Mouse (Mus musculus): ENCODE data around the gene Nfe2l2.

The Nfe2l2 gene

DNA sequence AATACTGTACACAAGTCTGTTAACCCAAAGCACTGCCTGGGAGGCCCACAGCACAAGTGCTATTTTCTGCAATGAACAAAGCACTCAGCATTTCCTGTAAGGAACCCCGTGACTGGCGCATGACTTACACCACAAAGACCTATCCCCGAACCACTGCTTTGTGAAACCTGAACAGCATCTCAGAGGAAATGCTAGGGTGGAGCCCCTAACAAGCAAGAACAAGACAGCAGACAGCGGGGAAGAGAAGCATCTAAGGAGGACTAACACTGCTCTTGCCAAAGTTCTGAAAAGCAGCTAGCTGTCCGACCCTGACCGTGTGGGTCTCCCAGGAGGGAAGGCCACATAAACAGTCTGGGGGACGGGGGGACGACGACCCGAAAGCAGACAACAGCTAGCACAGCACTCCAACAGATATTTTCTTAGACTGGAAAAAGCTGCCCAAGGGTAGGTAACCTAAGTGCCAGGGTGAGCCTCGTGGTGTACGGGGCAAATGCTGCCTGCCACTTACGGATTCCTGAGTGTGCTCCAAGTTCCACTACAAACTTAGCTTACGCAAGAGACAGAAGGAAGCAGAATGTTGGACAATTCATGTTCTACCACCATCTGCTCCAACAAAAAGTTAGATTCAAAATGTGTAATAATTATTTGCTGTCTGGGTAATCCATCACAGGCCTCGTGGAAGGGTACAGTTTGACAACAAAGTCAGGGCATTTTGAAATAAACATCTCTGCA lies 21.3 kb downstream of the Nfe2l2 start:
- DNase-seq, result peak; percentile 74

DNA sequence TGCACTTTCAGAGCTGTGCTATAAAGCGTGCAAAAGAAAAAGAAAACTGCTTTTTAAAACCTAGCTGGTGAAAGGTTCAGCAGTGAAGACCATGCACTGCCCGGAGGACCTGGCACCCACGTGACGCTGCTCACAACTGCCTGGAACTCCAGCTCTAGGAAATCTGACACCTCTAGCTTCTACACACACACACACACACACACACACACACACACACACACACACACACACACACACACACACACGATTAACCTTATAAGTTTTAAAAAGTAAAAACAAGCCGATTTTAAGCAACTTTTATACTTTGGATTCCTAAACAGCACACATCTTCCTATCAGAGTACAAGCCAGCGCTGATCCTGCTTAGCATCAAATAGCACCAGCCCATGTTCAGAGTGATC lies 23.0 kb downstream of the Nfe2l2 start:
- DNase-seq, result peak; percentile 69

DNA sequence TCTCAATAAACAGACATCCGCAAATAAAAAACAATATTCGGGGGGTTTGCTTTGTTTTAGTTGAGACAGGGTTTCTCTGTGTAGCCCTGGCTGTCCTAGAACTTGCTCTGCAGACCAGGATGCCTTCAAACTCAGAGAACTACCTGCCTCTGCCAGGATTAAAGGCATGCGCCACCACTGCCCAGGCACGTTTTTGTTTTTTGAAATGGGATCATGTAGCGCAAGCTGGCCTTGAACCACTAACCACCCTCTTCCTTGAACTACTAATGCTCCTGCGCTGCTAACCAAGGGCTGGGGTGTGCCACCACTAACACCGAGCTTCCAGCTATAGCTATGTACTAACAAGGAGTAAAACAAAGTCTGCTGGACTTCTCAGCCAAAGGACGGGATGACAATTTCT lies 24.5 kb downstream of the Nfe2l2 start:
- DNase-seq, result no peak

DNA sequence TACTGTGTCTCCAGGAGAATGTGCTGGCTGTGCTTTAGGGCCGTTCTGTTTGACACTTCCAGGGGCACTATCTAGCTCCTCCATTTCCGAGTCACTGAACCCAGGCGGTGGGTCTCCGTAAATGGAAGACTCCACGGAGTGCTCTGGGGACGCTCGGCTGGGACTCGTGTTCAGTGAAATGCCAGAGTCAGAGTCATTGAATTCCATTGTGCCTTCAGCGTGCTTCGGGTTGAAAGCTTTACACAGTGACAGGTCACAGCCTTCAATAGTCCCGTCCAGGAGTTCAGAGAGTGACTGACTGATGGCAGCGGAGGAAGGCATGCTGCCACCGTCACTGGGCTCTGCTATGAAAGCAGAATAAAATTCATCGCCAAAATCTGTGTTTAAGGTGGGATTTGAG lies 27.9 kb downstream of the Nfe2l2 start:
- DNase-seq, result no peak

DNA sequence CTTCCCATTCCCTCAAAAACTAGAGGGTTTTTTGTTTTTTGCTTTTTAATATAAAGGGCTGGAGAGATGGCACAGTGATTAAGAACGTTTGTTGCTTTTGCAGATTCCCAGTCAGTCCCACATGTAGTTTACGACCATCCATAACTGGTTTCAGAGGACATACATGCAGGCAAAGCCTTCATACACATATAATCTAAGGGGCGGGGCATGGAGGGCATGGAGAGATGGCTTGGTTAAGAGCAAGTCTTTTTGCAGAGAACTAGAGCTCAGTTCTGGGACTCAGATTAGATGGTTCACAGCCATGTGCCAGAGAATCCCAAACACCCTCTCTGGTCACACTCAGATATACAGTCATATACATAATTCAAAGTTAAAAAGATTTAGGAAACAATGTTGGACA lies 31.9 kb downstream of the Nfe2l2 start:
- no peak for DNase-seq

DNA sequence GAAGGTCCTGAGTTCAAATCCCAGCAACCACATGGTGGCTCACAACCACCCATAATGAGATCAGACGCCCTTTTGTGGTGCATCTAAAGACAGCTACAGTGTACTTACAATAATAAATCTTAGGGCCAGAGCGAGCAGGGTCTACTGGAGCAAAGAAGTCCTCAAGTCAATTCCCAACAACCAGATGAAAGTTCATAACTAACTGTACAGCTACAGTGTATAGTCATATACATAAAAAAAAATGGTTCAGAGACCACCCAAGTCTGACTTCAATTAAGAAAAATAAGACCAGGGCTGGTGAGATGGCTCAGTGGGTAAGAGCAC lies 33.1 kb downstream of the Nfe2l2 start:
- DNase-seq, result no peak

DNA sequence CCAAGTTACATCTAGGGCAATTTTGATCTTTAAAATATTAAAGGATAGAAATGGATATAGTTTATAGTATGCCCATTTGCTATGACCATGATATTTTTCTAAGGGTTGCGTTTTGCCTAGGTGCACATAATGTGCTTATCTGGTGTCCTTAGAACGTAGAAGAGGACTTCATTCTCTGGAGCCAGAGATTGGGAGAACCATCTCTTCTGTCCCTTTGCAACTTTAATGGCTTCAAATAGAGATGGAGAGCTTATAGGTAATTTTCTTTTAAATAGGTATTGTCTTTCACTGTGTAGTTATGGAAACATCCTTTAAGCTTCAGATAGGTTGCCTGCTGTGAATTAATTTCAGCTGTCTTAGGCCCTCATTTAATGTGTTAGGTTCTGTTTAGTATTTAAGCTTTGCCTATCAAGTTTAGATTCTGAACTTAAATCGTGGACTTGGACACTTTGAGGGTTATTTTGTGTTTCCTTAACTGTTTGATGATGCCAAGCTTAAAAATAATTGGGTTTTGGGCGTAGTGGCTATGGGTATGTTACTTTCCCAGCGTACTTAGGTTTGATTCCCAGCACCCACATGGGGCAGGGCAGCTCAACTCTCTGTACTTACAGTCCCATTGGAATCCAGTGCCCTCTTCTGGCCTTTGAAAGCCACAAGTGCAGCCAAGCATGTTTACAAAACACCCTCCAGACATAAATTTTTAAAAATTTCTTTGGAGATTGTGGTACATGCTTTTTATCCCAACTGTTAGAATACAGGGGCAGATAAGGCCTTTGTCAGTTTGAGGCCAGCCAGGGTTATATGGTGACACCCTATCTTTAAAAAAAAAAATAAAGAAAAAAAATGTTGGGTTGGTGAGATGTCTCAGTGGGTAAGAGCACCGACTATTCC lies 33.8 kb downstream of the Nfe2l2 start:
- DNase-seq, result no peak

DNA sequence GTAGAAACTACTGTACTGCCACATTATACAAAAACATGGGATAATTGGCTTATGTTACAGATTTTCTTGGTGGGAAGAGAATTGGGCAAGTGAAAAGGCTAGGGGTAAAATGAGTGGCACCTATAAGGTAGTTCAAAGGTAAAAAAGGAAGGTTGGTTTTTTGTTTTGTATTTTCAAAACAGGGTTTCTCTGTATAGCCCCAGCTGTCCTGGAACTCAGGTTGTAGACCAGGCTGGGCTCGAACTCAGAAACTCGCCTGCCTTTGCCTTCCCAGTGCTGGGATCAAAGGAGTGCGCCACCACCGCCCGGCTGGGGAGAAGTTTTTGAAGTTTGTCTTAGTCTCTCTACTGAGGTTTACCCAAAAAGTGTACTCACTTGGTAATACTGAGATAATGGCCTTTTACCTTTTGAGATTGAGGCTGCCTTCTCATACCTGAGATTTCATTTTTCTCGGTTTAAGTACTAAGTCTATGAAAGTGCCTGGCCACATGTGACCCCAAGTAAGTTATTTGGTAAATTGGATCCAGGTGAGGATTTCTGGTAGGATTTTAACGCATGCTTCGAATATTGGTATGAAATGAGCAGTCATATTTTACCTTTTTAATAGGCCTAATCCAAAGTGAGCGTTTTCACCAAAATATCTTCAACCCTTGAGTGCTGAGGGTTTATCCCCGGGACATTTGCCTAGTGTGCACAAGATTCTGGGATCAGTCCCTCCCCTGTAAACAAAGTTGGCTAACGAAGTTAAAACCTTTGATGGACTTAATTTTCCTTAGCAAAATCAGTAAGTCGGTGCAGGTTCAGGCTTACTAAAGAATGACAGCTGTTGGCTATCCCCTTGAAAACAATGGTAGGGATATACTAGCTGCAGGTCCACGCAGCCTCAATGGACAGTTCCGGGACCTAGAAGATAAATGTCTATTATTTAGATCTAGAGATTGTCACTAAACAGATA lies 34.7 kb downstream of the Nfe2l2 start:
- DNase-seq, result no peak

DNA sequence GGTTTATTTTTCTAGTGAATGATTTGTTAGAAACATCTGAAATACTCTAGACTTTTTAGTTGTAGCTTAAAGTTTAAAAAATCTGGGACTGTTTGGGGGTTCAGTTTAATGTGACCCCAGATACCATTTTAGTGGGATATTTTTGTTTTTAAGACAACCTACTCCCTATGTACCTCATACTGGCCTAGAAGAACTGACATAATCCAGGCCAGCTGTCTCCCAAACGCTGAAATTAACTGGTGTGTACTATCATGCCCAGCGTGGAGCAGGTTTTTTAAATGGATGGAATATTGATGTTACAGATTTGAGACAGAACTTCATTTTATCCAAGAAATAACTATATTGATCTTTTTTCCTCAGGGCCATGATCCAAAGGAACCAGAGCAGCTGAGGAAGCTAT lies 43.3 kb downstream of the Nfe2l2 start:
- no peak for DNase-seq

DNA sequence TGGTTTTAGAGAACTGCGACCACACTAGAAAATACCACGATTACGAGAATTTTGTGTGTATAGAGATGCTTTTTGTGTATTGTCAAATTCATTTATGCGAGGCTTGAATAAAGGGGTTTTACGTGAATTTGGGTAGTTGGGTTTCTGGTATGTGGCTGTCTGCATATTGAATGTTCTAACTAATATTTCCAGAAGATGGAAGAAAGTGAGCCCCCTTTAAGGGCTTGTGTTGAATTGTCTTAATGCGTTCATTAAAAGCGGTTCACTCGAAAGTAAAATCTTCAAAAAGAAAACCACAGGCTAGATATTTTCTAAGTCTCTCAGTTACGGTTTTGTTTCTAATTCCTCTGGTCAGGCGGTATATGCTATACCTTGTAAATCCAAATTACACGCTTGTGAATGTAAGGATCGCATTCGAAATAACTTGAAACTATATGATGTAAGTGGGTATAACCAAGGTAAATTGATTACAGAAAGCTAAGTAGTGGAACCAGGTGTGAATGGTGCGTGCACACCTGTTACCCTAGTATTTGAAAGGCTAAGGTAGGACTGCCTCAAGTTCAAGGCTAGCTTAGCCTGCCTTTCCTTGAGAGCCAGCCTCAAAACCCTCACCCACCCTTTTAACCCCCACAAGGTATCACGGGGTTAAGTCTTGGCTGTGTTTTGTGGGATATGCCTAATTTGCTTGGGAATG lies 44.0 kb downstream of the Nfe2l2 start:
- DNase-seq, result no peak

DNA sequence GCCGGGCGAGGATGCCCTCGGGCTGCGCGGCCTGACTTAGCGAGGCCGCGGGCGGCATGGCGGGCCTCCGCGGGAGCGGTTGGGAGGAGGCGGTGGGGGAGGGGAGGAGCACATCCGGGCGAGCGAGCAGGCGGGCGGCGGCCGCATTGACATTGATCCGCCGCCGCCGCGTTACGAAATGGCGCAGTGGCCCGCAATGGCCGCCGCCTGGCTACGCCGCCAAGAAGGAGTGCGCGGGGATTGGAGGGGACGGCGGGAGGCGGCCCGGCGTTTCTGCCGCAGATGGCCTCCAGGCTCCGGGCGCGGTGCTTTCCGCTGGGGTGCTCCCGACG lies 44.8 kb downstream of the Nfe2l2 start:
- DNase-seq, result peak; percentile 95

DNA sequence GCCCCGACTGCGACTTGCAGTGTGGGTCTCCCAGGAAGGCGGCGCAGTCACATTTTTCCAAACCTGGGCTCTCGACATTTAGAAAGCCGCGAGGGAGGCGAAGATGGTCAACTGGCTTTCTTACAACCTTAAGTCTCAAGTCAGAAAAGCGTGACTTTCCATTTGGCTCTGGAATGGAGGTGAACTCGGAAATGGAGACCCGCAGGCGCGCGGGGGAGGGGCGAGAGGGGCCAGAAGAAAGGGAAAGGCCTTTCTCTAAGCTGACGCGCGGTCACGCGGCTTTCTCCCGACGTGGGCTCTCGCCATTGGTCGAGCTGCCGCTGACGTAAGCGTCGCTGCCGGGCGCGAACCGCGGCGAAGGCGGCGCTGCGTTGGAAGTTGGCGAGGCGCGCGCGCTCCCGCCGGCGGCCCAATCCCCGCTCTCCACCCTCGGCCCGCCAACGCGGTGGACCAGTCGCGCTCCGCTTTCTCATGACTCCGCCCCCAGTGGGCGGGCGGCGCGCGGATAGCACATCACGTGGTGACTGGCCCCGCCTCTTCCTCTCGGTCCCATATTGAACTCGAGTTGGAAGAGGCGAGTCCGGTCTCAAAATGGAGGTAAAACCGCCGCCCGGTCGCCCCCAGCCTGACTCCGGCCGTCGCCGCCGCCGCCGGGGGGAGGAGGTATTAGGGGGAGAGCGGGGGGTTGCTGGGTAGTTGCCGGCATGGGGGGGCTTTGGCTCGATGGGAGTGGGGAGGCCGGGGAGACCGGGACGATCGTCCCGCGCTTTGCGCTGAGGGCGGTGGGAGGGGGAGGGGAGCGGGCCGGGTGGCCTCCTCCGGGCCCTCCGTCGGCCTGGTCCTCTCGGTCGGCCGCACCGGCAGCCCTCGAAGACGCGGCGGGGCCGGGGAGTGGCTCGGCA lies 45.5 kb downstream of the Nfe2l2 start, which contains the start of gene Hnrnpa3:
Gene Hnrnpa3, plus strand, starts transcription at position 535 of the 902 bp plus-strand sequence.
- peak; percentile 100 for DNase-seq

DNA sequence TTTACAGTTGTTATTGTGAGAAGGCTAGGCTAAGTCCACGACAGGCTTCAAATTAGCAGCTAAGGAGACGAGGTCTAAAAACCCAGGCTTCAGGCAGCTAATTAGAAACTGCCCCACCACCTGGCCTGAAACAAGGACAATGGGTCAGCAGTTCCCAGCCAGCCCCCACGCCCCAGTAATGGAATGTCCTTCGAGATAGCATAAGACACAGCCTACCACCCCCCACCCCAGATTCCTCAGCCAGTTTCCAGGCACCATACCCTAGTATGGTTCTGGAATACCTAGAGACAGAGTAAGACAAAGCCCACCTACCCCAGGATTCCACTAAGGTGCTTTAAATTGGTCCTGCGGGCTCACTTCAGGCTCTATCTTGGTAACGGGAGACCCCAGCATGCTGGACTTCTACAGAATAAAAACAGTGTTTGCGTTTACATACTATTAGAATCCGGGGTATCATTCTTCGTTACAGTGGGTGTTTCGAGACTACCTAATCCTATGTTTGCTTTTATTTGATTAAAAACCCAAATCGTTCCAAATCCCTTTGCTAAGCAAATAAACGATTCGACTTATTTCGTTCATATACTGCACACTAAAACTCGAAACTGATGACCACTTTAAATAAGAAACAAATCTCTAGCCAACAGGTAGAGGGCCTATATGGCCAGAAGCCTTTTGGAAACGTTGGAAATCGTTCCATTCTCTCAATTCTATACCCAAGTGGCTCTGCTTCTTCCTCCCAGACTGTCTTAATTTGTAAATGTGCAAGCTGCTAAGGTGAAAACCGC lies 46.3 kb downstream of the Nfe2l2 start:
- peak; percentile 51 for DNase-seq

DNA sequence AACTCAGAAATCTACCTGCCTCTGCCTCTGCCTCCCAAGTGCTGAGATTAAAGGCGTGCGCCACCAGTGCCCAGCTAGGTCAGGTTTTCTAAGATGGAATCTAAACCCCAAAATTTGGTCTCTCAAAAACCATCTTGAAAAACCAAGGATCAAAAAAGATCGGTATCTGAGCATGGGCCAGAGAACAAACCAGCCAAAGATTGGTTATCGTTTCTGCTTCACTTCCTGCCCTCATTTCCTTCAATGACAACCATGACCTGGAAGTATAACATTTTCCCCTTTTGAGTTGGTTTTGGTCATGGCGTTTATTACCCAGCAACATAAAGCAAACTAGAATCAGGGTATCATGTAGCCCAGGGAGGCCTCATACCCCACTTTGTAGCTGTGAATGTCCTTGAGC lies 47.5 kb downstream of the Nfe2l2 start:
- DNase-seq, result no peak

DNA sequence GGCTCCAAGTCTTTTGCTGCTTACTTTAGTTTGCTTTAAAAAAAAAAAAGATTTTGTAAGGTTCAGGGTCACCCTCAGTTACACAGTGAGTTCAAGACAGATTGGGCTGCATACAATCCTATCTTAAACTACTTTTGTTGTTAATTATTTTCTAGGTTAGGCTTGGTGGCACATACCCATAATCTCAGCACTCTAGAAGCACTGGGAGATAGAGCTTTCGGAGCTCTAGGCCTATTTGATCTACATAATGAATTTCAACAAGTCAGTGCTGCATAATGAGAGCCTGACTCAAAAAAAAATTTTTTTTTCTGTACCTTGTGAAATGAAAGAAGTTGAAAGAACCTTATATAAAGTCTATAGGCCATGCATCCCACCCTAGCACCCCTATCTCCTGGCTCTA lies 49.8 kb downstream of the Nfe2l2 start:
- DNase-seq, result no peak

DNA sequence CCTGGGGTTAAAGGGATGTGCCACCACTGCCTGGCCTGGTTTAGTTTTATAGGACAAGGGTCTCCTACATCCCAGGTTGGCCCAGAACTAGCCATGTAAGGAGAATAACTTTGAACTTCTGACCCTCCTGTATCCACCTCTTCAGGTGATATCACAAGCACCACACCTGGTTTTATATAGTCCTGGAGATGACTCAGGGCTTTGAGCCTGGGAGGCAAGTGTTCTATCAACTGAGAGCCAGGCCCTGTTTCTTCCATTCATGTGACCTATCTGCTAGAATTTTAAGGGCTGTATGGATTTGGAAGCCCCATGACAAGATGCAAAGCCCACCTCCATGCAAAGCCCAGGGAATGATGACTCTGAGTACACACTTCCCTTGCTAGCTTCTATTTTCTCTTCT lies 51.3 kb downstream of the Nfe2l2 start:
- no peak for DNase-seq

DNA sequence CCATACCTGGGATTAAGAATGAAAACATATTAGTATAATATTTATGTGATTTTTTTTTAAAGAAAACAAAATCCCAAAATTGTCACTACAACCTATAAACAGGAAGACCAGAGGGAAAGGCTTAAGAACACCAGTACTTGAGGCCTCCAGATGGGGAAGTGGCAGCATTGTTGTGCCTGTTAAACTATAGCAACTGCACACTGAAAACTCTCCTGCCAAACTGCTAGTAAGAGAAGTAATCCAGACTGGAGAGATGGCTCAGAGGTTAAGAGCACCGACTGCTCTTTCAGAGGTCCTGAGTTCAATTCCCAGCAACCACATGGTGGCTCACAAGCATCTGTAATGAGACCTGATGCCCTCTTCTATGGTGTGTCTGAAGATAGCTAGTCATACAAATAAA lies 54.0 kb downstream of the Nfe2l2 start:
- no peak for DNase-seq

DNA sequence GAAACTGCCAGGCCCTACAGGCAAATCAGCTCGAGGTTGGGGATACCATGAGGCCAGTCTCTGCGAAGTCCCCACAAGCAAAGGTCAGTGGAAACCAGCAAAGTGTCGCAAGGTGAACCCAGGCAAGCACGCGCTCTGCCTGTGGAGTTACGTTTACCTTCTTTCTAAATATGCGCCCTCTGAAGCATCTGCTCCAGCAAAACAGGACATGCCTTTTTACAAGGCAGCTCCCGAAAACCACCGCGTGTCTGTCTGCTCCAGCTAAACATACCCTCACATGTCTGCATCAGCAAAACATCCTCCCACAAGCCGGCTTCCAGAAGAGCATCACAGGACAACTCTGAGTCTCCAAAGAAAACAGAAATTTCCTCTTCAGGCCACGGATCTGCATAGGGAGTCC lies 59.2 kb downstream of the Nfe2l2 start:
- no peak for DNase-seq

DNA sequence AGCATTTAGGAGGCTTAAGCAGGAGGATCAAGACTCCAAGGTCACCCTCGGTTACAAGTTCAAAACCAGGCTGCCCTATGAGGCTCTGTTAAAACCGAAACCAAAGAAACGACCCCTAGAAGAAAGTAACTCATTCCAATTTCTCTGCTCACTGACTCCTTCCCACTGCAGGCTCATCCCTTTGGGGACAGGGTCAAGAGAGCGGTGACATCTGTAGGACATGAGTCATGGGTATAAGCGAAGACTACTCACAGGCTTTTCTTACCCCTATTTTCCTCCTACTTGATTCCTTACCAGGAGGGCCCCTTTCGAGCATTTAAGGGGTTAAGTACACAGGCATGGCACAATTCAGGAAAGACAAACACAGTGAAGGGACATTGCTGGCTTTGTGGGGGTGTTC lies 60.5 kb downstream of the Nfe2l2 start:
- no peak for DNase-seq

DNA sequence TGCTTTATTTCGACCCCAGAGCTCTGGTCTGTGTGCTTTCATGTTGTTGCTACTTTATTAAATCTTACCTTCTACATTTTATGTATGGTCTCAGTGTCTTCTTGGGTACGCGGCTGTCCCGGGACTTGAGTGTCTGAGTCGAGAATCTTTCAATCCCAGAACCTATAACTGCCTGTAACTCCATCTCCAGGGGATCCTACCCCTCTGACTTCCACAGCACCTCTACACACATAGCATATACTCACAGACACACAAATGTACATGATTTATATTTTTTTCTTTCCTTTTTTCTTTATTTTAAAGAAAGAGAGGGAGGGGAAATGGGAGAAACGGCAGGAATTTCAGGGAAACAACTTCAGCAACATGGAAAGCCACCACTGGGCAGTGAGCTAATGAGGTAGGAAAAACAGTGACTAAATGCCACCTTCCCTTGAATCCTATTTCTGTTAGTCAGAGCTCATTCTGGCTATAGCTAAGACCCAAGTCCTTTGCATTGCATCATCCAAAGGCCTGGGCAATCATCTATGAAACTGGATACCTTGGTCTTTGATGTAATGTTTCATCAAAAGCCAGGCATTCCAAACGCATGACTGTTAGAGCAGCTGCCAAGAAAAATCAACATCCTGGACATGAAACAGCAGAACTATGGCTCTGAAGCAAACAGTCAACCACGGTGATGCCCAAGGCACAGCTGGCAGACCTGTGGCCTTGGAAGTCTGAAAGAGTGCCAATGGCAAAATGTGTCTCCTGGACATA lies 61.5 kb downstream of the Nfe2l2 start:
- DNase-seq, result peak; percentile 76

Measured in kidney, postnatal 14 days (tissue).